Mouse (Mus musculus) liver, embryonic 14.5 days (tissue): ENCODE measurements around the gene Lgr6.

Source experiments
- CTCF ChIP-seq: IDR thresholded peaks from 2 replicates; pipeline ENCODE4 v1.5.1; 2016; ENCODE audit warnings: antibody characterized with exemption, low read depth, control low read depth
- EP300 ChIP-seq: IDR thresholded peaks from 2 replicates; pipeline ENCODE4 v1.6.1; 2016; ENCODE audit warnings: antibody characterized with exemption, low read depth

DNA sequence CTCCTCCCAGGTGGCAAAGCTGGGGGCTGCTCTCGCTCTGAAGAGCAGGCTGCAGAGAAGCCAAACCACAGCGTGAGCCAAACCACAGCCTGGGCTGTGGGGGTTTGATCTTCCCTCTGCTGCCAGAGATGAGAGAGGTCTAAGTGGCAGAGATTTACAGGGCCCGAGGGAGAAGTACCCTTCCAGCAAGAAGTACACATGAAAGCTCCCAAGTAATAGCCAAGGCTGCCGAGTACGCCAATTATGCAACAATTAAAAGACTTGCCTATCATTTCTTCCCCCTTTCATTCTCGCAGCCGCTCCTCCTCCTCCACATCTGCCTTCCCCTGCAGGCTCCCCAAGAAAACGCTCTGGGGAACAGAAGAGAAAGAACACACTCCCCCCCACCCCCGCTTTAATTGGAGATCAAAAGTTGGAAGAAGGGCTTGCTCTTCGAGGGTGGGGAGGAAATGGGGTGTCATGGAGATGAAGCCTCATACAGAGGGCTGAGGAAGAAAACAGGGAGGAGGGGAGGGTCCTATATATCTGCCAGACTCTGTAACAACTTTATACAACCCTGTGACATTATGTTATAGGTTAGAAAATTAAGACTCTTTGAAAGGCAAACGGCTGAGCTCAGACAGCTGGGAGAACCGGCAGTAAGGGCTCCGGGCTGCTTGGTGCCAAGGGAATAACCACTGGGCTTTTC is 85.8 kb downstream of the Lgr6 start:
- TF ChIP-seq EP300: no peak
- TF ChIP-seq CTCF: no peak
